Mouse (Mus musculus) spleen, adult 2 months (tissue): ENCODE measurements around the gene Tor1aip2.

Experiments
- CTCF ChIP-seq: fragments of 200-500 bp; IDR thresholded peaks from 2 replicates; pipeline ENCODE4 v1.5.1; 2011; ENCODE audit warnings: mild to moderate bottlenecking, inconsistent platforms; ENCODE audit not compliant: insufficient read depth, insufficient read length, insufficient replicate concordance; ENCODE audit errors: extremely low read depth
- POLR2A ChIP-seq: fragments of 200-500 bp; IDR thresholded peaks from 2 replicates; pipeline ENCODE4 v1.6.1; 2011; ENCODE audit warnings: low read depth, low read length, inconsistent platforms

DNA sequence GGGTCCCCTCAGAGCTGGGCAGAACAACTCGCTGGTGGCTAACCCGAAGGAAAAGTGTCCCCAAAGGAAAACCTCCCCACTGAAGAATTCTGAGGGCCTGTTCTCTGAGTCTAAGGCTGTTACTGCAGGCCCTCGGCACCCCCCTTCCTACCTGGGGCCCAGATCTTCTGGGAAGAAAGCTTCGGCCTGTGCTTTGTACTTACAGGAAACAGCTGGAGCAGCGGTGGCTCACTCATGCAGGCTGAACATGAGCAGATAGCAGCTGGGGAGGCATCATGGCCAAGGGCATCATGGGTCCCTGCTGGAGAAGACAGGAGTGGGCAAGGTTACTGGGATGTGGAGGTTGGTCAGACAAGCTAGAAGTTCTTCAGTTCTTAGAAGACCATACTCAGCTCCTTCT is 52.4 kb downstream of the Tor1aip2 start:
- TF ChIP-seq CTCF (no peak), POLR2A (no peak)
